Mouse (Mus musculus) embryonic facial prominence, embryonic 15.5 days (tissue): ENCODE results near the gene Cnnm3. TPM values are rescaled to one million over a fixed set of nuclear protein-coding genes. Genes with fewer than 3 reads are reported as not detected.

Source experiments
- ATAC-seq: fragments of 200-750 bp; cut with Nextera tagmentation; 2 replicates; pipeline ENCODE4 v1.8.0; 2017; ENCODE audit warnings: low read depth, moderate TSS enrichment; ENCODE audit not compliant: insufficient number of reproducible peaks, low FRiP score, low TSS enrichment
- H3K27ac ChIP-seq: fragments of 300-500 bp; sonication (generic); replicated peaks from 2 replicates; pipeline ENCODE4 v1.5.1; 2015; ENCODE audit warnings: mild to moderate bottlenecking, inconsistent platforms
- H3K27me3 ChIP-seq: fragments of 300-500 bp; sonication (generic); 2 replicates; pipeline ENCODE4 v1.6.1; 2015; ENCODE audit warnings: inconsistent platforms
- H3K36me3 ChIP-seq: fragments of 300-500 bp; sonication (generic); 2 replicates; pipeline ENCODE4 v1.6.1; 2015; ENCODE audit warnings: mild to moderate bottlenecking, inconsistent platforms
- H3K4me1 ChIP-seq: fragments of 300-500 bp; sonication (generic); 2 replicates; pipeline ENCODE4 v1.6.1; 2015; ENCODE audit warnings: inconsistent platforms
- H3K4me2 ChIP-seq: fragments of 300-500 bp; sonication (generic); replicated peaks from 2 replicates; pipeline ENCODE4 v1.6.1; 2015; ENCODE audit warnings: mild to moderate bottlenecking, inconsistent platforms
- H3K4me3 ChIP-seq: fragments of 300-500 bp; sonication (generic); replicated peaks from 2 replicates; pipeline ENCODE4 v1.5.1; 2015; ENCODE audit warnings: mild to moderate bottlenecking, inconsistent platforms
- H3K9ac ChIP-seq: fragments of 300-500 bp; sonication (generic); 2 replicates; pipeline ENCODE4 v1.6.1; 2015; ENCODE audit warnings: inconsistent platforms
- H3K9me3 ChIP-seq: fragments of 300-500 bp; sonication (generic); replicated peaks from 2 replicates; pipeline ENCODE4 v1.6.1; 2016; ENCODE audit warnings: inconsistent platforms
- WGBS: fragments of 180-500 bp; shearing (Covaris S2); methylation state at CpG from one replicate; pipeline ENCODE4 v1.1.7; 2015; 5-methylcytosine and 5-hydroxymethylcytosine counted together
- polyA plus RNA-seq: library from polyadenylated mRNA; unstranded; fragments of >200 nt; fragmentation: Nextera tagmentation; extraction: Ambion mirVana; gene quantifications from 2 replicates; pipeline ENCODE4 v1.2.1, GENCODE M21; 2015

The Cnnm3 gene
- polyA plus RNA-seq, 1 experiment from 2014 or later, result 3.8 TPM

DNA sequence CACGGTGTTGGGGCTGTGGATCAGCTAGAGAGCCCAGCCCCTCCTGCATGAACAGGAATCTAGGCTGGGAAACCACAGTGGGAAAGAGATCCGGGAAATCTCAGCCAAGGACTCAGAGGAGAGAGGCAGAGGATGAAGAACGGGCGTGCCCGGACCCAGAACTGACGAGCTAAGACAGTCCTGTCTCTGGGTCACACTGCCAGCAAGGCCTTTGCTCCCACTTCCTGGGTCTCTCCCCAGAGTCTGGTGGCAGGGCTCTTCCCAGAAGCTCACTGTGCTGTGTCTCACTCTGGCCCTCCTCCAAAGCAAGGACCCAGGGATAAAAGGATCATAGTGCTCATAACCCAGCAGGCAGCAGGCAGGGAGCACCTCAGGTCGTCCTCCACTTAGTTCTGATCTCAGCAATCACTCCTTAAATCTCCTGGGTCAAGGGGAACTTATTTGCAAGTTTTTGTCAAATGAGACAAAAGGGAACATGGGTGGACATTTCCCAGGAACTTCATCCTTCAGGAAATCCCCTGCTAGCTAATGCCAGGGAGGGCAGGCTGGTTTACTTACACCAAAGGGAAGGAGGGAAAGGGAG, 58.1 kb downstream of the Cnnm3 start:
- 41% methylated on average over 7 of the region's 7 CpGs for WGBS
- Histone ChIP-seq H3K9ac (no peak overlapping the region; the same call in 1 of the 2 replicates), H3K36me3 (no peaks in the 10 kb centered on the region)

DNA sequence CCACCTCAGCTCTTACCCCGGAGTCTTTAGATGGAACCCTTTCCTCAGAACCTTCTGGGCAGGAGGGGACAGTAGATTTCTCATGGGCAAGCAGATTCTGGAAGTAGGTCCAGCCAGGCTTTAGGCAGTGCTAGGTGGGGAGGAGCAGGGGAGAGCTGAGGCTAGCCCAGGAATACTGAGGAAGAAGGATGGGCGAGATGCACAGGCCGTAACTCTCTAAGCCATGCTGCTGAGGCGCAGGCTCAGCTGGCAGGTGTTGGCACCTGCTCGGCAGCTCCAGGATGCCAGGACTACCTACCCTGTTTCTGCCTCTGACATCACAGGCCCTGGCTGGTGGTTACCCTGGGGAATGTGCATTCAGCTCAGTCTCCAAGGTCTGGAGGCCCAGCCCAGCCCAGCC, 58.7 kb downstream of the Cnnm3 start:
- H3K27ac ChIP-seq, result peak overlapping the region; percentile 65; the same call in 1 of the 2 replicates
- no peaks in the 10 kb centered on the region for H3K27me3 ChIP-seq
- H3K36me3 ChIP-seq, result no peaks in the 10 kb centered on the region
- no peaks in the 10 kb centered on the region for H3K9me3 ChIP-seq
- H3K4me2 ChIP-seq, result no peak overlapping the region
- peaks cover 71% of the 10 kb centered on the region for H3K4me1 ChIP-seq
- H3K4me3 ChIP-seq, result no peak overlapping the region
- WGBS, result 86% methylated on average over 5 of the region's 5 CpGs
- H3K9ac ChIP-seq, result no peak overlapping the region
- no peak for ATAC-seq

More for the DNA sequence above, 58.1 kb downstream of the Cnnm3 start:
- Histone ChIP-seq H3K27ac (peak overlapping the region; percentile 65; the same call in 1 of the 2 replicates), H3K4me3 (no peak overlapping the region), H3K9me3 (no peaks in the 10 kb centered on the region), H3K4me1 (peaks cover 68% of the 10 kb centered on the region), H3K27me3 (no peaks in the 10 kb centered on the region), H3K4me2 (no peak overlapping the region)
- ATAC-seq, result no peak

DNA sequence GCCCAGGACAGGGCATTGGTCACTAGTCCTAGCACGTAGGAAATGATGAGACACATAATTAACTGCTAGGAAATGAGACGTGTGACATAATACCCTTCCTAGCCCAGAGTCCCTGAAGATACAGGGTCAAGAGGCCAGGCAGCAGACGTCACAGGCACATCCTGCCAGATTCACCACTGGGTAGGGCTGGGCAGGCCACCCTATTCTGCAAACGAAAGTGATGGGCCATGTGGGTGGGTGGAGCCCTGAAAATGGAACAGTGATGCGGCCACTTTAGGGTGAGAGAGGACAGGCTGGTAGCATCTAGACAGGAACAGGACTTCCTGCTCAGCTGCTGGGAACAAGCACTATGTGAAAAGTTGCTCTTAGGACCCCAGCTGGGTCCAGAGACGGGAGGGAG, 60.0 kb downstream of the Cnnm3 start:
- Histone ChIP-seq H3K27ac (peak overlapping the region; percentile 34; the same call in 1 of the 2 replicates), H3K4me1 (peaks cover 75% of the 10 kb centered on the region)

DNA sequence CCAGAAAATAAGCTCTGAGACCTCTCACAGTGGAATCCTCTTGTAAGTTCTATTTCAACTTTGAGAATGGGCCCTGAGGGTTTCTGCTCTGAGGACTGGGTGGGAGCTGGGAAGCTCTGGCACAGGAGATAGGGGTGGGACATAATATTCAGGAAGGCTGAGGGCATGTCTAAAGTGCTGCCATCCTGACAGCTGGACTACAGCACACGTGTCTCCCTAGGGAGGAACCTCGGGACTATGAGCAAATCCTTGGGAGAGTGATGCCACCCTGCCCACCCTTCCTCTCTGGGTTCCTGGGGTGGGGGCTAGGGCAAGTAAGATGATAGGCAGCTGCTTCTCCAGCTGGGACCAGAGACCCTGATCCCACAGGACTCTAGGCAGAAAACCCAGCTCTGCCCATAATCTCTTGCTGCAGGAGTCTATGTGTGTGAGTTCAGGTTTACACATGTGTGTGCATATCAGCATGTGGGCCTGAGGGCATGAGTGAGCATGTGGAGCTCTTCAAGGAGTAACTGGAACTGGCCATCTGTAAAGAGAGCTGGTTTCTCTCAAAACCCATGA, 60.6 kb downstream of the Cnnm3 start:
- 48% methylated on average over 2 of the region's 2 CpGs for WGBS
- ATAC-seq, result no peak
- Histone ChIP-seq H3K4me3 (no peak overlapping the region), H3K36me3 (no peaks in the 10 kb centered on the region), H3K4me2 (no peak overlapping the region), H3K27ac (peak overlapping the region; percentile 34; the same call in 1 of the 2 replicates), H3K9ac (no peak overlapping the region), H3K27me3 (no peaks in the 10 kb centered on the region), H3K9me3 (no peaks in the 10 kb centered on the region), H3K4me1 (peaks cover 80% of the 10 kb centered on the region)

More for the DNA sequence above, 60.0 kb downstream of the Cnnm3 start:
- 44% methylated on average over 6 of the region's 6 CpGs for WGBS
- Histone ChIP-seq H3K36me3 (no peaks in the 10 kb centered on the region), H3K4me2 (no peak overlapping the region), H3K9ac (no peak overlapping the region), H3K27me3 (no peaks in the 10 kb centered on the region), H3K4me3 (no peak overlapping the region), H3K9me3 (no peaks in the 10 kb centered on the region)
- no peak for ATAC-seq

DNA sequence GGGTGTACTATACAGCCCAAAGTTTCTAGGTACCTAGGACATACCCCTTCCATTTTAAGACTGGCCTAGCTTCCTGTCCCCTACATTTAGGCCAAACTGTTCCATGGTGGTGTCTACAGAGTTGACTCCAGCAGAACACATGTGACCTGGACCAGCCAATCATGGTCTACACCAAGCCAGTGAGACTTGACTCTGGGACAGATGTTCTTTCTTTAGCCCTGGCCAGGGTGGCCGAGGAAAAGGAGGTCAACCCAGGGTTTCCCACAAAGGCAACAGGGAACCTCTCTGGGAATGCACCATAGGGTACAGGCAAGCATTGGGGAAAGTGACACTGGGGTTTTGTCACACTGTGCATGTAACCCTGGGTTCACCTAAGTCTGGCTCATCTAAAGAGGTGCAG, 61.0 kb downstream of the Cnnm3 start:
- Histone ChIP-seq H3K9me3 (no peaks in the 10 kb centered on the region), H3K4me1 (peaks cover 82% of the 10 kb centered on the region), H3K4me3 (no peak overlapping the region), H3K4me2 (no peak overlapping the region), H3K9ac (no peak overlapping the region), H3K27ac (no peak overlapping the region), H3K36me3 (no peaks in the 10 kb centered on the region), H3K27me3 (no peaks in the 10 kb centered on the region)
- ATAC-seq, result no peak
- WGBS, result 59% methylated on average over 1 of the region's 1 CpGs

DNA sequence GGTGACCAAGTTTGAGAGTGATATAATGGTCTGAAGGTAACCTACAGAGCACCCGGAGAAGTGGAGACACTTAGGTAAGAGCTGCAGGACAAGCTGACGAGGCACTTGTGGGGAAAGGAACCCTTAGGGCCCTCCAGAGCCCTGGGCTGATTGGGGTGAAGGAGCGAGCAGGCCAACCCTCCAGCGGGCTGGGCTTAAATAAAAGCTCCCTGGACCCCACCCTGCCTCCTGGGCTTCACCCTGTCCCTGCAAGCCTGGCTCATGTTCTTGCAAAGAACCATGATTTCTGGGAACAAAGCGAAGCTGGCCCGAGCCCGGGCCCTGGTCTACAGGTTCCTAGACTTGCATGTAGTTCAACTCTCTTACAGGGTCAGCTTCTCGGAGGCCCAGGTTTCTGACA, 61.9 kb downstream of the Cnnm3 start:
- H3K27ac ChIP-seq, result peak overlapping the region; percentile 65
- H3K4me1 ChIP-seq, result peaks cover 73% of the 10 kb centered on the region
- no peaks in the 10 kb centered on the region for H3K27me3 ChIP-seq
- H3K9me3 ChIP-seq, result no peaks in the 10 kb centered on the region
- H3K36me3 ChIP-seq, result no peaks in the 10 kb centered on the region
- no peak overlapping the region for H3K9ac ChIP-seq
- H3K4me3 ChIP-seq, result no peak overlapping the region
- H3K4me2 ChIP-seq, result no peak overlapping the region
- no peak for ATAC-seq
- WGBS, result 64% methylated on average over 8 of the region's 8 CpGs

DNA sequence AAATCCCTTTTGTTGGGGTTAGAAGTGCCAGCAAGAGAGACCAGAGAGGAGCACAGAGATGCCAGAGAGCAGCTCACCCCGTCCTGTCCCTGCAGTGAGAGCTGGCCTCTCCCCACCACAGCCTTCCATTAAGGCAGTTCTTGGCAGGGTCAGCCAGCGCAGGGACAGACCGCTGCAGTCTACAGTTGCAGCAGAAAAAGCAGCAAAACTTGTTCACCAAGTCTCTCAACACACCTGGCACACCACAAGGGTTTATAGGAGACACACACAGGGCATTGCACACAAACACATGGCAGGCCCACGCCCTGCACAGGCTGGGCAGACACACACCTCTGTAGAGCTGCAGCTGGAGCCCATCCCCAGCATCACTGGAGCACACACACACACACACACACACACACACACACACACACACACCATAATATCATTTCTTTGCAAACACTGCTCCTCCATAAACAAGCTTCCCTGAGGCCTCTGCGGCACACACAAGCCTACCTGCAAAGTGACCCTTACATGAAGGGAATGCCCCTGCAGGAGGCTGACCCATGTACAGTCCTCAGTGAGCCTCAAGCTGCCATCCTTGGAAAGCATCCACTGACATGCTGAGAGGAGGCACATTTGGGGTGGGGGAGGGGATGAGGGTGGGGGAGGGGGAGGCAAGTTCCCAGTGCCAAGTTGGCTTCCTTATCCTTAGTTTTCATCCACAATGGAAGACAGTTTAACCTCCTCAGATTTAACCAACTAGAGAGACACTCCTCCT, 62.7 kb downstream of the Cnnm3 start:
- Histone ChIP-seq H3K27me3 (no peaks in the 10 kb centered on the region), H3K9me3 (no peaks in the 10 kb centered on the region), H3K36me3 (no peaks in the 10 kb centered on the region), H3K9ac (no peak overlapping the region), H3K4me1 (peaks cover 70% of the 10 kb centered on the region), H3K4me2 (no peak overlapping the region), H3K27ac (peak overlapping the region; percentile 65), H3K4me3 (no peak overlapping the region)
- 58% methylated on average over 5 of the region's 5 CpGs for WGBS
- no peak for ATAC-seq

DNA sequence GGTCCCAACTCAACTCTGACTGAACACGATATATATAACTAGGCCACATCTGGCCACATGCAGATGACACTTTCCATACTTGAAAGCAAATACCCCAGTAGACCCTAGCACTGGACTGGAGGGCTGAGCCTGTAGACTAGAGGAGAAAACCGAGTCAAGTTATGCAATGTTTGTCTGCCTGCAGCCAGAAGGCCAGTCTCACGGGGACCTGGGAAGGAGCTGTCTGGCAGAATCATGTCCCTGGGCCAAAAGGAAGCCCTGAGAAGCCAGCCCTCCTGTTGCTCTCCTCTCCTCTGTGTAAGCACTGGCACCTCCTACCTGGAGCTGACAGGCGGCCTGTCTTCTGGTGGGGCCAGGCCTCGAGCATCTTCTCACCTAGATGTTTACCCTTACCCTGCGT, 63.7 kb downstream of the Cnnm3 start:
- Histone ChIP-seq H3K36me3 (no peaks in the 10 kb centered on the region), H3K4me1 (peaks cover 70% of the 10 kb centered on the region), H3K27me3 (no peaks in the 10 kb centered on the region), H3K4me2 (no peak overlapping the region), H3K9me3 (no peaks in the 10 kb centered on the region), H3K9ac (no peak overlapping the region), H3K4me3 (no peak overlapping the region), H3K27ac (no peak overlapping the region; the same call in 1 of the 2 replicates)
- no peak for ATAC-seq
- 51% methylated on average over 6 of the region's 6 CpGs for WGBS

DNA sequence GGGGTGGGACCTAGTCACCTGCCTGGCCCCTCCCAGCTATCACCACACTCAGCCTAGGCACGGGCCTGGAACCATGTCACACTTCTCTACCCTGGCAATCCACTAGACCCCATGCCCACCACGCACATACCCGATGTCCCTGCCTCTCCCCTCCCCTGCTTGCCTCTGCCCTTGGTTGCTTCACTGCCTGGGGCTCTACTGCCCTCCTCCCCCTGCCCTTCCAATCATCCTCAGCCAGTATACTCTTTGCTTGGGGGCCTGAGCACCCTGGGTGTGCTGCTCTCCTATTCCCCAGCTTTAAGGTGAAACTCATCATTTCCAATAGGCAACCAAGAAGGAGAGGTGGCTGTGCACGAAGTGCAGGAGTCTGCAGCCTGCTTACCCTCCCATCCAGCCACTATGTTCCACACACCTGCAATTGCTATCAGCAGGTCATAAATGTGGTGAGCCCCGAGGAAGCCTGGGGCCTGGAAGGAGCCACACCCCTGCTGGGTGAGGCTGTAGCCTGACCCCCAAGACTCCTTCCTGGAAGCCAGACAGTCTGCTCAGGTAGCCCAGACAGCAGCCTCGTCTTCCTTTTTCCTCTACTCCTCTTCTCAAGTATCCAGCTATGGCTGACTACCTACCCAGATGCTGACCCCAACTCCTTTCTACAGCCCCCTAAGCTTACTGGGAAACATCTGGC, 65.5 kb downstream of the Cnnm3 start:
- no peak overlapping the region for H3K27ac ChIP-seq
- no peak overlapping the region for H3K4me3 ChIP-seq
- no peaks in the 10 kb centered on the region for H3K36me3 ChIP-seq
- H3K9me3 ChIP-seq, result no peaks in the 10 kb centered on the region
- H3K4me1 ChIP-seq, result peaks cover 83% of the 10 kb centered on the region
- 66% methylated on average over 6 of the region's 6 CpGs for WGBS
- H3K9ac ChIP-seq, result no peak overlapping the region
- ATAC-seq, result no peak
- H3K4me2 ChIP-seq, result no peak overlapping the region
- no peaks in the 10 kb centered on the region for H3K27me3 ChIP-seq
